Mouse (Mus musculus): ENCODE measurements around the gene Ptpdc1. TPM values are rescaled to one million over a fixed set of nuclear protein-coding genes. Genes with fewer than 3 reads are reported as not detected.

Ptpdc1 gene
- polyA plus RNA-seq, 1 experiment from 2014 or later, result 0.64 TPM

DNA sequence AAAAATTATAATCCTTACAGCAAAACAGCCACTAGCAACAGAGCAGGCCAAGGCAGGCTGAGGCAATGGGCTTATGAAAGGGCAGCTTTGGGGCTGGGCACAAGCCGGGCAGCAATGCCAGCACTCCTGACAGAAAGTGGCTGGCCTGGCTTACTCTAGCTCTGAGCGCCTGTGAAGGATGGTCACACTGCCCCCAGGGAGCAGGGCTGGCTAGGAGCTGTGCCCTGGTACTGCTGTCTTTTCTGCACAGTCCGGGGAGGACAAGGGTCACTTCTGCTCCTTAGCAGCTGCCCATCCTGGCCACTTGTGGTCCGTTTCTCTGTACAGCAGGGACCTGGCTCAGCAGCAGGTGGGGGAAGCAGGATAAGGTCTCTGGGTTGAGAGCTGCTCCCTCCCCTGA lies 46.8 kb downstream of the Ptpdc1 start:
- no peak for ATAC-seq (ENCODE audit: low read depth)
- WGBS (ENCODE audit: insufficient replicate concordance), result 46% methylated on average over 4 of the region's 4 CpGs
- Histone ChIP-seq H3K9me3 (replicated peaks; ENCODE audit: control insufficient read depth, low read length) (no peaks in the 10 kb centered on the region), H3K36me3 (ENCODE audit: control insufficient read depth, insufficient read depth) (no peaks in the 10 kb centered on the region), H3K27me3 (ENCODE audit: control insufficient read depth, insufficient read depth, low read depth, low read length) (no peaks in the 10 kb centered on the region), H3K9ac (ENCODE audit: low read depth, low read length) (no peak overlapping the region), H3K4me3 (ENCODE audit: low read depth, low read length) (no peak overlapping the region), H3K27ac (ENCODE audit: low read length) (no peak overlapping the region), H3K4me1 (ENCODE audit: control insufficient read depth, low read depth, low read length) (no peaks in the 10 kb centered on the region), H3K4me2 (ENCODE audit: low read depth, low read length) (no peak overlapping the region)

DNA sequence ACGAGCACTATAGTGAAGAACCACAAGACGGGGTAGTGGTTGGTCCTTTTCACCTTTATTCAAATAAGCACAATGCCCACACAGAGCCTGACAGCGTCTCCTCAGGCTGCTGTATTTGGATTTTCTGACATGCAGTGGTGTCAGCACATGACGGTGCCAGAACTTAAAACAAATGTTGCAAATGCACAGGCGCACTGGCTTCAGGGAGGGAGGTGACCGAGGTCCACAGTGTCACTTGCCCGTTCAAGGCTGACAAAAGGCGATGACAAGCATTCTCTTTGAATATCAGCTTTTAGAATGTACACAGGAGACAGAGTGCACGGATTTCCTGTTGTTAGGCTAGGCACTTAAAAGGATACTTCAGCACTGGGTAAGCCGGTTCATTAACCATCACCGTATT lies 47.6 kb downstream of the Ptpdc1 start:
- no peak for ATAC-seq (ENCODE audit: low read depth)
- H3K4me2 ChIP-seq (ENCODE audit: low read depth, low read length), result no peak overlapping the region
- H3K4me3 ChIP-seq (ENCODE audit: low read depth, low read length), result no peak overlapping the region
- no peaks in the 10 kb centered on the region for H3K36me3 ChIP-seq (ENCODE audit: control insufficient read depth, insufficient read depth)
- 52% methylated on average over 11 of the region's 11 CpGs for WGBS (ENCODE audit: insufficient replicate concordance)
- H3K9ac ChIP-seq (ENCODE audit: low read depth, low read length), result no peak overlapping the region
- H3K9me3 ChIP-seq (replicated peaks; ENCODE audit: control insufficient read depth, low read length), result no peaks in the 10 kb centered on the region
- H3K27ac ChIP-seq (ENCODE audit: low read length), result no peak overlapping the region
- H3K27me3 ChIP-seq (ENCODE audit: control insufficient read depth, insufficient read depth, low read depth, low read length), result no peaks in the 10 kb centered on the region
- no peaks in the 10 kb centered on the region for H3K4me1 ChIP-seq (ENCODE audit: control insufficient read depth, low read depth, low read length)

GRCm38 (mm10) chr13:48577007-48577406 lies 48.5 kb downstream of the Ptpdc1 start:
- Histone ChIP-seq H3K27ac (ENCODE audit: low read length) (no peak overlapping the region), H3K9me3 (replicated peaks; ENCODE audit: control insufficient read depth, low read length) (no peaks in the 10 kb centered on the region), H3K36me3 (ENCODE audit: control insufficient read depth, insufficient read depth) (no peaks in the 10 kb centered on the region), H3K9ac (ENCODE audit: low read depth, low read length) (no peak overlapping the region), H3K4me1 (ENCODE audit: control insufficient read depth, low read depth, low read length) (no peaks in the 10 kb centered on the region), H3K27me3 (ENCODE audit: control insufficient read depth, insufficient read depth, low read depth, low read length) (no peaks in the 10 kb centered on the region), H3K4me2 (ENCODE audit: low read depth, low read length) (no peak overlapping the region), H3K4me3 (ENCODE audit: low read depth, low read length) (no peak overlapping the region)
- WGBS (ENCODE audit: insufficient replicate concordance), result 64% methylated on average over 6 of the region's 6 CpGs
- no peak for ATAC-seq (ENCODE audit: low read depth)

DNA sequence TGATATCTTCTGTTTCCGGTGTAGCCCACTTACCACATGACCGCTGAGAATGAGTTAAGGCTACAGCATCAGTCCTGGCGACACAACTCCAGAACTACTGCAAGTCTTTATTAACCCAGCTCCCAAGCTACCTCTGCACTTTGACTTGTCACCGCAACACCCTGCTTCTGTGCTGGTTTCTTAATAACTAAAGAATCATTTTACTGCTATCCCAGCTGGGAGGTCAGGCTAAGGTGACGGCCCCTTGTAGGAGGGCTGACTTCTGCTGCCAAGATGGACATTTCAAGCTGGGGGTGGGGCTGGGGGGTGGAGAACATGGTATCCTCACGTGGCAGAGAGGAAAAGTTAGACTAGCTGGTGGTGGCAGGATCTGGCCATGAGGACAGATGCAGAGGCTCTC lies 50.7 kb downstream of the Ptpdc1 start:
- no peak for ATAC-seq (ENCODE audit: low read depth)
- Histone ChIP-seq H3K27me3 (ENCODE audit: control insufficient read depth, insufficient read depth, low read depth, low read length) (no peaks in the 10 kb centered on the region), H3K9me3 (replicated peaks; ENCODE audit: control insufficient read depth, low read length) (no peaks in the 10 kb centered on the region), H3K36me3 (ENCODE audit: control insufficient read depth, insufficient read depth) (no peaks in the 10 kb centered on the region), H3K4me3 (ENCODE audit: low read depth, low read length) (no peak overlapping the region), H3K9ac (ENCODE audit: low read depth, low read length) (no peak overlapping the region), H3K4me2 (ENCODE audit: low read depth, low read length) (no peak overlapping the region), H3K4me1 (ENCODE audit: control insufficient read depth, low read depth, low read length) (no peaks in the 10 kb centered on the region), H3K27ac (ENCODE audit: low read length) (no peak overlapping the region)
- 60% methylated on average over 6 of the region's 6 CpGs for WGBS (ENCODE audit: insufficient replicate concordance)

DNA sequence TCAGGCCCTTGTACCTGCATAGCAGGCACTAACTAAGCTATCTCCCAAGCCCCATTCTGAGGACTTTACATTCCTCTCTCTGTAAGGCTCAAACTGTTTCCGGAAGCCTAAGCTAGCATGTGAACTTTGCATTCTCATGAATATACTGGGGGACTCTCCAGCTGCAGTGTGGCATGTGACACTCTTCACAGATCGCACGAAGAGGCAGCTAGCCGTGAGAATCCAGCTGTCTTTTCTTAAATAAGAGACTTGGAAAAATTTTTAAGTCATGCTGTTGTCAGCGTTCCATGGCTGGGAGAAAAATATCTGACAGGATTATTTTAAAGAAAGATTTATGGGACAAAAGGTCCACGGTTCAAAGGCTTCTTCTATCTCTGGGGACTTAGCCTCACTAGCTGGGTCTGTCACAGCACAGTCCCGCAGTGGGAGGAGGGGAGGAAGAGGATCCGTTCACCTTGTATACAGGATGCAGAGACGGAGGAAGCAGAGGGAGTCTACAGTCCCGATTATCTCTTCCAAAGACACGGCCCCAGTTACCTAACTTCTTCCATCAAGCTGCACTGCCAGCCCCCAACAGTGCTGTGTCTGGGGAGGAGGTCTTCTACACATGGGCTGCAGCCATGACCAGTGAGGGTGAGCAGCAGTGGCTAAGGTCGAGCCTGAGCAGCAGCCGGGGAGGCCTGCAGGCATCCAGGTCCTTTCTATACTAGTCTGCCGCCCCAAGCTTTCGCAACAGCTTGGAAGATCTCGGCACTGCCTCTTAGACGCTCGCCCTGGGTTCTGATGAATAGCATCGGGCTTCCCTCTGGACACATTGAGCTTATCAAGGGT lies 51.7 kb downstream of the Ptpdc1 start:
- no peaks in the 10 kb centered on the region for H3K4me1 ChIP-seq (ENCODE audit: control insufficient read depth, low read depth, low read length)
- no peaks in the 10 kb centered on the region for H3K9me3 ChIP-seq (replicated peaks; ENCODE audit: control insufficient read depth, low read length)
- 41% methylated on average over 19 of the region's 19 CpGs for WGBS (ENCODE audit: insufficient replicate concordance)
- H3K27ac ChIP-seq (ENCODE audit: low read length), result no peak overlapping the region
- no peak overlapping the region for H3K4me2 ChIP-seq (ENCODE audit: low read depth, low read length)
- no peak for ATAC-seq (ENCODE audit: low read depth)
- H3K27me3 ChIP-seq (ENCODE audit: control insufficient read depth, insufficient read depth, low read depth, low read length), result no peaks in the 10 kb centered on the region
- no peak overlapping the region for H3K4me3 ChIP-seq (ENCODE audit: low read depth, low read length)
- H3K36me3 ChIP-seq (ENCODE audit: control insufficient read depth, insufficient read depth), result no peaks in the 10 kb centered on the region
- no peak overlapping the region for H3K9ac ChIP-seq (ENCODE audit: low read depth, low read length)

DNA sequence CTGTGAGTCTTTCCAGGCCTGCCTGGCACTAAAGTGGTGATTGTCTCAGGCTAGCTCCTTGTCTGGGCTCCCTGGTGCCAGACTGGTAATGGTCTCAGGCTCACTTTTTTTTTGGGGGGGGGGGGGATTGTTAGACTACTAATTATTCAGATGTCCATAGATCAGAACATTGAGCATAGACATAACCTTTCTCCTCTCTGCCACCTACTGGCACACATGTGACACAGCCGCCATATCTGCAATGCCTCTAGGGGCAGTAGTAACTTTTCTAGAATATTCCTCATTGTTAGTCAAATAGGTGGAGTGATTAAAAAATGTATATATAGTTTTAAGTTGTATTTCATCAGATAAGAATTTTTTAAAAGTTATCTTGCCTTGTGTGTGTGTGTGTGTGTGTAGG lies 53.3 kb downstream of the Ptpdc1 start:
- Histone ChIP-seq H3K4me2 (ENCODE audit: low read depth, low read length) (no peak overlapping the region), H3K4me3 (ENCODE audit: low read depth, low read length) (no peak overlapping the region), H3K9ac (ENCODE audit: low read depth, low read length) (no peak overlapping the region), H3K9me3 (replicated peaks; ENCODE audit: control insufficient read depth, low read length) (no peaks in the 10 kb centered on the region), H3K27me3 (ENCODE audit: control insufficient read depth, insufficient read depth, low read depth, low read length) (no peaks in the 10 kb centered on the region), H3K36me3 (ENCODE audit: control insufficient read depth, insufficient read depth) (no peaks in the 10 kb centered on the region), H3K27ac (ENCODE audit: low read length) (no peak overlapping the region), H3K4me1 (ENCODE audit: control insufficient read depth, low read depth, low read length) (no peaks in the 10 kb centered on the region)
- WGBS (ENCODE audit: insufficient replicate concordance), result 37% methylated on average over 1 of the region's 1 CpGs
- ATAC-seq (ENCODE audit: low read depth), result no peak

- no peaks in the 10 kb centered on the region for H3K9me3 ChIP-seq (replicated peaks; ENCODE audit: control insufficient read depth, low read length)
- H3K4me1 ChIP-seq (ENCODE audit: control insufficient read depth, low read depth, low read length), result no peaks in the 10 kb centered on the region
- H3K4me3 ChIP-seq (ENCODE audit: low read depth, low read length), result no peak overlapping the region
- no peaks in the 10 kb centered on the region for H3K36me3 ChIP-seq (ENCODE audit: control insufficient read depth, insufficient read depth)
- H3K4me2 ChIP-seq (ENCODE audit: low read depth, low read length), result no peak overlapping the region
- no peaks in the 10 kb centered on the region for H3K27me3 ChIP-seq (ENCODE audit: control insufficient read depth, insufficient read depth, low read depth, low read length)
- 57% methylated on average over 5 of the region's 5 CpGs for WGBS (ENCODE audit: insufficient replicate concordance)
- no peak overlapping the region for H3K9ac ChIP-seq (ENCODE audit: low read depth, low read length)
- no peak overlapping the region for H3K27ac ChIP-seq (ENCODE audit: low read length)
- ATAC-seq (ENCODE audit: low read depth), result no peak
Measured at GRCm38 (mm10) chr13:48571298-48571697, 54.2 kb downstream of the Ptpdc1 start.

GRCm38 (mm10) chr13:48569576-48570132 lies 55.8 kb downstream of the Ptpdc1 start:
- H3K4me3 ChIP-seq (ENCODE audit: low read depth, low read length), result no peak overlapping the region
- H3K27me3 ChIP-seq (ENCODE audit: control insufficient read depth, insufficient read depth, low read depth, low read length), result no peaks in the 10 kb centered on the region
- H3K9me3 ChIP-seq (replicated peaks; ENCODE audit: control insufficient read depth, low read length), result no peaks in the 10 kb centered on the region
- H3K27ac ChIP-seq (ENCODE audit: low read length), result no peak overlapping the region
- no peaks in the 10 kb centered on the region for H3K36me3 ChIP-seq (ENCODE audit: control insufficient read depth, insufficient read depth)
- H3K4me2 ChIP-seq (ENCODE audit: low read depth, low read length), result no peak overlapping the region
- no peaks in the 10 kb centered on the region for H3K4me1 ChIP-seq (ENCODE audit: control insufficient read depth, low read depth, low read length)
- H3K9ac ChIP-seq (ENCODE audit: low read depth, low read length), result no peak overlapping the region
- WGBS (ENCODE audit: insufficient replicate concordance), result 50% methylated on average over 5 of the region's 5 CpGs
- no peak for ATAC-seq (ENCODE audit: low read depth)

GRCm38 (mm10) chr13:48567646-48568045 lies 57.8 kb downstream of the Ptpdc1 start:
- Histone ChIP-seq H3K4me1 (ENCODE audit: control insufficient read depth, low read depth, low read length) (no peaks in the 10 kb centered on the region), H3K4me2 (ENCODE audit: low read depth, low read length) (no peak overlapping the region), H3K27ac (ENCODE audit: low read length) (no peak overlapping the region), H3K4me3 (ENCODE audit: low read depth, low read length) (no peak overlapping the region), H3K9me3 (replicated peaks; ENCODE audit: control insufficient read depth, low read length) (no peaks in the 10 kb centered on the region), H3K36me3 (ENCODE audit: control insufficient read depth, insufficient read depth) (no peaks in the 10 kb centered on the region), H3K27me3 (ENCODE audit: control insufficient read depth, insufficient read depth, low read depth, low read length) (no peaks in the 10 kb centered on the region), H3K9ac (ENCODE audit: low read depth, low read length) (no peak overlapping the region)
- 59% methylated on average over 3 of the region's 3 CpGs for WGBS (ENCODE audit: insufficient replicate concordance)
- no peak for ATAC-seq (ENCODE audit: low read depth)
